Mouse (Mus musculus) monocyte, adult 2 months (primary cell): ENCODE results near the gene Klf2.

Experiments
- DNase-seq, 2 experiments: peaks; one replicate each; pipeline ENCODE4 v3.0.0; 2022; ENCODE audit warnings: low spot score in 2 of 2, low read depth in 1 of 2

Klf2 gene

GRCm38 (mm10) chr8:72365826-72366225 is 47.0 kb downstream of the Klf2 start:
- peak in 1 of 2 experiments; percentile 63 for DNase-seq

- no peak for DNase-seq
These were observed 47.6 kb downstream of the Klf2 start for GRCm38 (mm10) chr8:72366435-72366834.
